Comparison of ENCODE assay signal across 21 mouse cellular contexts in the genomic region with DNA sequence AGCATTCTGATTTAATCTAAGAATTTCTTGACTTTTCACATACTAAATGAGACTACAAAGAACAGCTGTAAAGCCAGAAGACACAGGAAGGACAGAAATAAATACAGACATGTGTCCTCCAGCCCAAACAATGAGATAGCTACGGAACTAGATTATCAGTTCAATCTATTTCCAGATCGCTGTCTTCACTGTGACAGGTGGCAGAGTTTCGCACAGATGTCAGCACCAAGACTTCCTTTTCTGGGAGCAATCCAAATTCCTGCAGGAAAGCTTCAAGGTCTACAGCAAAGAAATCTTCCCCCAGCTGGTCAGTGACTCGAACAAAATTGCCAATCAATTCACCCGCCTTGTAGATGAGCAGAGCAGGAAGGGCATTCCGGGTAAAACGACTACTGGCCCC. TPM values are rescaled to one million over a fixed set of nuclear protein-coding genes. Genes with fewer than 3 reads are reported as not detected.
DNase-seq lines count a peak whose midpoint lies in the region.
"Had no signal": no experiment of that assay in that cellular context is flagged by ENCODE, and none has a peak within 500 bp of the region (broad histone marks: within the 10 kb centered on the region; RNA-seq: fewer than 3 reads in every experiment).

No protein-coding gene starts in this region.

- intact Hi-C loops in left cerebral cortex, postnatal 25 days (cut with DNase I): no loop called here

- H3K4me3 ChIP-seq in brown adipose tissue, adult 24 weeks (ENCODE audit: insufficient read depth, low read depth, low read length): no peak overlapping the region
- H3K4me3 ChIP-seq: erythroblast, embryonic 14.5 days; hindbrain, embryonic 15.5 days had no signal

- DNase-seq in kidney, adult 9 months: peak; percentile 48
- no peak for DNase-seq in kidney, postnatal 4 days
- peak; percentile 19 for DNase-seq in MN1 (ENCODE audit: low spot score)
- peak; percentile 44 to 81 for DNase-seq in left cerebral cortex, postnatal 25 days (ENCODE audit: low spot score in 2 of 2)
- no peak for DNase-seq in lung, postnatal 4 days
- no peak for DNase-seq in ovary, postnatal 14 days (ENCODE audit: low spot score)
- DNase-seq: cerebellum, adult 8-10 months; heart, postnatal 10 days; liver, postnatal 0 days; retina, postnatal 1 day; thymus, adult 2 months had no signal

- H3K4me1 ChIP-seq in brown adipose tissue, adult 24 weeks (ENCODE audit: control insufficient read depth, insufficient read depth, insufficient read length, low read length): no peaks in the 10 kb centered on the region
- H3K4me1 ChIP-seq: hindbrain, embryonic 15.5 days had no signal

- 0 out of 2 replicates have a peak overlapping the region, but pooled peaks have one; percentile 37 for H3K27ac ChIP-seq in brown adipose tissue, adult 24 weeks (replicated peaks; ENCODE audit: low read depth, low read length)
- H3K27ac ChIP-seq: hindbrain, embryonic 15.5 days had no signal

RNA-seq across cellular contexts. Expression of a gene that starts 7.5 kb away (rescaled TPM):
- 19.8 and 32.1 TPM in 2 replicates for polyA plus RNA-seq in brown adipose tissue, adult 24 weeks (2012; ENCODE audit: insufficient read depth, insufficient read length, missing spikeins)
- total RNA-seq in left cerebral cortex, postnatal 25 days (2021): 10 to 100 TPM; 23.8 to 26.3 TPM

RNA-seq across cellular contexts. Expression of a gene that starts 25.4 kb away (rescaled TPM):
- polyA plus RNA-seq in brown adipose tissue, adult 24 weeks (2012; ENCODE audit: insufficient read depth, insufficient read length, missing spikeins): not detected in 2 replicates
- total RNA-seq in left cerebral cortex, postnatal 25 days (2021): not detected
- total RNA-seq: heart, adult 8-10 months; heart, postnatal 10 days had no signal
- polyA plus RNA-seq: activated CD4-positive, CD25-positive, alpha-beta regulatory T cell, adult 4 months; brain, embryonic 14.5 days; CD4-positive, CD25-positive, alpha-beta regulatory T cell, adult 4 months; erythroblast, embryonic 14.5 days; hindbrain, embryonic 15.5 days; large intestine, adult 2 months; limb, embryonic 14.5 days; liver, postnatal 0 days; neural tube, embryonic 14.5 days; thymus, adult 2 months had no signal

Comparison
In these comparisons a context has a peak if more than half of its experiments do, and no peak if none do; other contexts are left out.
1. DNase-seq: peak in kidney, adult 9 months (single experiment), MN1 (single experiment) and left cerebral cortex, postnatal 25 days (2 of 2); none in kidney, postnatal 4 days (0 of 2), lung, postnatal 4 days (0 of 2) and ovary, postnatal 14 days (single experiment).